Mouse (Mus musculus) liver, embryonic 11.5 days (tissue): ENCODE measurements at regions not wholly inside any gene's neighbourhood (a gene's known extent, or its start where the extent isn't known, plus 50 kb on each side); places are given as distances from the start of the nearest gene placed in this dataset.

Experiments used
- ATAC-seq: fragments of 200-750 bp; cut with Nextera tagmentation; replicated peaks from 2 replicates; pipeline ENCODE4 v1.8.0; 2017; ENCODE audit warnings: moderate number of reproducible peaks, mild to moderate bottlenecking, moderate TSS enrichment, moderate library complexity; ENCODE audit not compliant: low FRiP score
- DNase-seq: peaks from one replicate; pipeline ENCODE4 v3.0.0-alpha.2; 2017; ENCODE audit warnings: low spot score
- H3K27ac ChIP-seq: fragments of 300-500 bp; sonication (generic); 2 replicates; pipeline ENCODE4 v1.5.1; 2014; ENCODE audit warnings: mild to moderate bottlenecking, low read depth, low read length, control low read depth
- H3K27me3 ChIP-seq: fragments of 300-500 bp; sonication (generic); replicated peaks from 2 replicates; pipeline ENCODE4 v1.6.1; 2014; ENCODE audit warnings: low read length, mixed read lengths; ENCODE audit not compliant: control insufficient read depth, insufficient read depth
- H3K36me3 ChIP-seq: fragments of 300-500 bp; sonication (generic); 2 replicates; pipeline ENCODE4 v1.6.1; 2014; ENCODE audit warnings: mild to moderate bottlenecking, low read length, moderate library complexity, mixed read lengths; ENCODE audit not compliant: control insufficient read depth, insufficient read depth
- H3K4me1 ChIP-seq: fragments of 300-500 bp; sonication (generic); replicated peaks from 2 replicates; pipeline ENCODE4 v1.6.1; 2014; ENCODE audit warnings: low read length, mixed read lengths; ENCODE audit not compliant: control insufficient read depth, insufficient read depth
- H3K4me2 ChIP-seq: fragments of 300-500 bp; sonication (generic); 2 replicates; pipeline ENCODE4 v1.6.1; 2014; ENCODE audit warnings: mild to moderate bottlenecking, control low read depth, moderate library complexity
- H3K4me3 ChIP-seq: fragments of 300-500 bp; sonication (generic); 2 replicates; pipeline ENCODE4 v1.5.1; 2014; ENCODE audit warnings: low read depth, low read length, control low read depth
- H3K9ac ChIP-seq: fragments of 300-500 bp; sonication (generic); 2 replicates; pipeline ENCODE4 v1.6.1; 2014; ENCODE audit warnings: low read depth, low read length, control low read depth
- H3K9me3 ChIP-seq: fragments of 300-500 bp; sonication (generic); 2 replicates; pipeline ENCODE4 v1.6.1; 2016; ENCODE audit warnings: low read length, inconsistent platforms, mixed read lengths; ENCODE audit not compliant: control insufficient read depth
- WGBS: fragments of 180-500 bp; shearing (Covaris S2); extraction: QIAGEN DNeasy Blood & Tissue Kit; methylation state at CpG from one replicate; pipeline ENCODE4 v1.1.7; 2014; 5-methylcytosine and 5-hydroxymethylcytosine counted together

DNA sequence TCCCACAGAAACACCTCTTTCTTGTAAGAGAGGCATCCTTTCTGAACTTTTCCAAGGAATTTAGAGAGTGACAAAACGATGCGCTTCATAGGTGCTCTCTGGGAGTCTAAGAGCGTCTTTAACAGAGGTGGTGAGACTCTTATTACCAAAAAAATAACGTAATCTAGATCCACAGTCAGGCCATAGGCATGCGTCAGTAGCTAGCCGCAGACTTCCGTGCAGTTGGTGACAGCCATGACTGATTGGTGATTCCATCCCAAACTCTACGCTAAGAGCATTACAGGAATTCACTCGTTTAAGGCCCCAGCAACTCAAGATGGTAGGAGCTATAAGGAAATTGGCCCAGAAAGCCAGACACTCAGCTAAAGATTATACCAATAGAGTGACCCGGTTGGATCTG lies 197.4 kb downstream of the Sox9 start:
- DNase-seq (no peak), ATAC-seq (no peak)
- Histone ChIP-seq H3K27ac (no peak overlapping the region), H3K9me3 (no peaks in the 10 kb centered on the region), H3K27me3 (peaks cover 9% of the 10 kb centered on the region), H3K4me1 (peaks cover 4% of the 10 kb centered on the region; the same call in 1 of the 2 replicates), H3K4me3 (no peak overlapping the region), H3K4me2 (no peak overlapping the region), H3K9ac (no peak overlapping the region), H3K36me3 (no peaks in the 10 kb centered on the region)
- 59% methylated on average over 10 of the region's 10 CpGs for WGBS

GRCm38 (mm10) chr11:112982165-112982801 lies 200.3 kb downstream of the Sox9 start:
- ATAC-seq (no peak), DNase-seq (no peak)
- H3K4me2 ChIP-seq, result no peak overlapping the region
- no peak overlapping the region for H3K4me3 ChIP-seq
- no peaks in the 10 kb centered on the region for H3K36me3 ChIP-seq
- H3K9me3 ChIP-seq, result no peaks in the 10 kb centered on the region
- H3K9ac ChIP-seq, result no peak overlapping the region
- WGBS, result 74% methylated on average over 11 of the region's 11 CpGs
- no peak overlapping the region for H3K27ac ChIP-seq
- H3K27me3 ChIP-seq, result peaks cover 3% of the 10 kb centered on the region; the same call in 1 of the 2 replicates
- H3K4me1 ChIP-seq, result peaks cover 4% of the 10 kb centered on the region; the same call in 1 of the 2 replicates

- Histone ChIP-seq H3K27me3 (no peaks in the 10 kb centered on the region), H3K27ac (no peak overlapping the region), H3K4me2 (no peak overlapping the region), H3K4me3 (no peak overlapping the region), H3K36me3 (no peaks in the 10 kb centered on the region), H3K9me3 (no peaks in the 10 kb centered on the region), H3K9ac (no peak overlapping the region), H3K4me1 (no peaks in the 10 kb centered on the region; the same call in 1 of the 2 replicates)
- 72% methylated on average over 9 of the region's 9 CpGs for WGBS
- ATAC-seq (no peak), DNase-seq (no peak)
Observed at GRCm38 (mm10) chr11:112982802-112983591, 201.0 kb downstream of the Sox9 start.

- H3K27me3 ChIP-seq, result no peaks in the 10 kb centered on the region
- ATAC-seq (no peak), DNase-seq (no peak)
- H3K36me3 ChIP-seq, result no peaks in the 10 kb centered on the region
- H3K9ac ChIP-seq, result no peak overlapping the region
- no peak overlapping the region for H3K4me2 ChIP-seq
- no peaks in the 10 kb centered on the region for H3K9me3 ChIP-seq
- H3K27ac ChIP-seq, result no peak overlapping the region
- WGBS, result 80% methylated on average over 9 of the region's 9 CpGs
- H3K4me1 ChIP-seq, result no peaks in the 10 kb centered on the region
- H3K4me3 ChIP-seq, result no peak overlapping the region
Observed at GRCm38 (mm10) chr11:112986029-112986573, 204.1 kb downstream of the Sox9 start.

GRCm38 (mm10) chr11:112987782-112988181 lies 205.8 kb downstream of the Sox9 start:
- no peaks in the 10 kb centered on the region for H3K27me3 ChIP-seq
- no peaks in the 10 kb centered on the region for H3K36me3 ChIP-seq
- no peak for ATAC-seq
- H3K27ac ChIP-seq, result no peak overlapping the region
- H3K4me2 ChIP-seq, result no peak overlapping the region
- H3K9me3 ChIP-seq, result no peaks in the 10 kb centered on the region
- H3K4me1 ChIP-seq, result no peaks in the 10 kb centered on the region
- DNase-seq, result no peak
- no peak overlapping the region for H3K4me3 ChIP-seq
- no peak overlapping the region for H3K9ac ChIP-seq
- 65% methylated on average over 7 of the region's 7 CpGs for WGBS

DNA sequence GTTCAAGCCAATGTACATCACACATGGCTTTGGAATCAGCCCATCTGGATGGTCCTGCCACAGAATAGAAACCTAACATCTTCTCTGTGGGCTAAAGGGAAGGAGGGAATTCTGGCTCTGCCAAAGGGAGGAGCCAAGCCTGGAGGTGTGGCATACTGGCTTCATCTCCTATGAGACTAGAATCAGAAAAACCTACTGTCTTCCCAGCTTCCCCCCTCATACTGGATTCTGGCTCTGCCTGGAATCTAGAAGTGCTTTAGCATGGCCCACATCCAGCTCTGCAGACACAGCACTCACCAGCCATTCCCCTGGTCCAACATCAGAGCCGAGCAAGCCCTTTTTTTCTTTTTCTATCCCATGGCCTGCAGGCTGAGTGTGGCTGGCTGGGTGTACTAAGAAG lies 206.9 kb downstream of the Sox9 start:
- no peak overlapping the region for H3K9ac ChIP-seq
- no peaks in the 10 kb centered on the region for H3K4me1 ChIP-seq
- H3K4me3 ChIP-seq, result no peak overlapping the region
- no peaks in the 10 kb centered on the region for H3K27me3 ChIP-seq
- no peak overlapping the region for H3K27ac ChIP-seq
- ATAC-seq (no peak), DNase-seq (no peak)
- WGBS, result 92% methylated on average over 1 of the region's 1 CpGs
- H3K9me3 ChIP-seq, result no peaks in the 10 kb centered on the region
- no peak overlapping the region for H3K4me2 ChIP-seq
- no peaks in the 10 kb centered on the region for H3K36me3 ChIP-seq

DNA sequence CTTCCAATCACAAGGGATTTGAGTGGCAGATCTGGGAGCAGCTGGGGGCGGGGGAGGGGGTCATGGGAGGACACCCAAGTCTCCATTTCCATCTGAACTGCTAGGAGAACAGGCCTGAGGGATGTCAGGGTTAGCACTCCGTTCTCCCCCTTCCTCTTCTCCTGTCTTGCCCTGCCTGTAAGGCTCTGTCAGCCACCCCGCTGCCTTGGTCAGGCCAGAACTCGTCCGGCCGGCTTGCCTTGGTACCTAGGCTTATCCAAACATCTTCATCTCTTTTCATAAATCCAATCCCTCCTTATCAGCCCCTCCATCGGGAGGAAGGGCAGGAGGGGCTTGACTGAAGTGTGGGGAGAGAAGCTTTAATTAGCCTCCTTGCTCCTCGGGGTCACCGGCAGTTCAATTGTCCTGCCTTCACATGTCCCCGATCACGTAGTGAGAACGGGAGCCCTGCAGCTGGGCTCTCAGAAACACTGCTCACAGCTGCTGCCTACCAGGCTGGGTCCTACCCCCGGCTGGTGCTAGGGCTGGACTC lies 208.0 kb downstream of the Sox9 start:
- Histone ChIP-seq H3K27ac (no peak overlapping the region), H3K4me2 (no peak overlapping the region), H3K27me3 (no peaks in the 10 kb centered on the region), H3K4me3 (no peak overlapping the region), H3K4me1 (no peaks in the 10 kb centered on the region), H3K9ac (no peak overlapping the region), H3K9me3 (no peaks in the 10 kb centered on the region), H3K36me3 (no peaks in the 10 kb centered on the region)
- no peak for DNase-seq
- no peak for ATAC-seq
- WGBS, result 50% methylated on average over 13 of the region's 13 CpGs

GRCm38 (mm10) chr11:112990751-112991150 lies 208.7 kb downstream of the Sox9 start:
- no peak overlapping the region for H3K9ac ChIP-seq
- 85% methylated on average over 11 of the region's 11 CpGs for whole genome bisulfite sequencing
- no peaks in the 10 kb centered on the region for H3K4me1 ChIP-seq
- no peaks in the 10 kb centered on the region for H3K27me3 ChIP-seq
- no peak overlapping the region for H3K4me2 ChIP-seq
- no peak overlapping the region for H3K4me3 ChIP-seq
- no peak overlapping the region for H3K27ac ChIP-seq
- H3K9me3 ChIP-seq, result no peaks in the 10 kb centered on the region
- DNase-seq (no peak), ATAC-seq (no peak)
- no peaks in the 10 kb centered on the region for H3K36me3 ChIP-seq
